Mouse (Mus musculus): ENCODE data around the gene Olfr161.
"Not testable (repeated sequence)": the region's sequence is repeated elsewhere in the genome, so short reads cannot be mapped to it uniquely, and the experiment has no call there.

Gene Olfr161

DNA sequence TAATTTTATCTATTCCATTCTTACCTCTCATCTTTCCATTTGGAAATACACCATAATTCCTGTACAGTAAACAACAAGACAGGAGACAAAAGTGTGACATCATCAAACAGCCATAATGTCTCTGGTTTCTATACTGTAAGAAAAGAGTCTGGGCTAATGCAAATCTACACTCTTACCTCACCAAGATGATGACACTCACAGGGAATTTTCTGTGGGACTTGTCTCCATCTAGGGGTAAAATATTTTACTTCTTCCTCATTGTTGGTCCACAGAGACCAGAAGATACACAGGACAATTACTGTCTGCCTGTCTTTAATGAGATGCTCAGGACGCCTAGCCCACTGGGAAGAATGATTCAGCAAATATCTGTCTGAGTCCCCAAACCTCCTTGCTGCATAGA, at the start of gene Olfr161:
Gene Olfr161, plus strand, starts transcription at position 352 of the 400 bp plus-strand sequence.
- ATAC-seq (ENCODE audit: insufficient number of reproducible peaks, low FRiP score, low TSS enrichment) = no peak

DNA sequence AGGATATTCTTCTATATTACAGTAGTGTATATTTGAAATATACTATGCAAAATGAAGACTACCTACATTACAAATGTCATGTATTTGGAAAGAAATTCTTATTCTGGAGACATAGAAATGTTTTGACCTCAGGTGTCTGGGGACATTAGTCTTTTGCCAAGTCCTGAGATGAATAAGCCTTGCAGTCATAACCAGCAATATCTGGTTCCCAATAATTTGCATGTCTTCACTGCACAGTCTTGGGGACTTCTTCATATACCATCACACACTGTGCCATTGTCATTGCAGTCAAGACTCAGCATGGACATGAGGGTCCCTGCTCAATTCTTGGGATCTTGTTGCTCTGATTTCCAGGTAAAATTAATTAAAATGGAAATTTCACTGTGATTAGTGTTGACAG, 27.3 kb upstream of the Olfr161 start:
- no peak for ATAC-seq (ENCODE audit: insufficient number of reproducible peaks, low FRiP score, low TSS enrichment)

DNA sequence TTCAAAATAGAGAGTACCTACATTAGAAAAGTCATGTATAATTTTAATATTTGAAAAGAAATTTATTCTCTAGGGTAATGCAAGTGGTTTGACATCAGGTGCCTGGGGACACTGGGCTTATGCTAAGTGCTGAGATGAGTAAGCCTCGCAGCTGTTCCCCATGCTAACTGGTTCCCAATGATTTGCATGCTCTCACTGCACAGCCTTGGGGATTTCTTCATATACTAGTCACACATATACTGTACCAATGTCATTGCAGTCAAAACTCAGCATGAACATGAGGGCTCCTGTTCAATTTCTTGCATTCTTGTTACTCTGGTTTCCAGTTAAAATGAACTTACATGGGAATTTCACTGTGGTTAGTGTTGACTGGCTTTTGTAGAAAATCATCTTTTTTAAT, 13.2 kb upstream of the Olfr161 start:
- ATAC-seq (ENCODE audit: insufficient number of reproducible peaks, low FRiP score, low TSS enrichment) = not testable (repeated sequence)

DNA sequence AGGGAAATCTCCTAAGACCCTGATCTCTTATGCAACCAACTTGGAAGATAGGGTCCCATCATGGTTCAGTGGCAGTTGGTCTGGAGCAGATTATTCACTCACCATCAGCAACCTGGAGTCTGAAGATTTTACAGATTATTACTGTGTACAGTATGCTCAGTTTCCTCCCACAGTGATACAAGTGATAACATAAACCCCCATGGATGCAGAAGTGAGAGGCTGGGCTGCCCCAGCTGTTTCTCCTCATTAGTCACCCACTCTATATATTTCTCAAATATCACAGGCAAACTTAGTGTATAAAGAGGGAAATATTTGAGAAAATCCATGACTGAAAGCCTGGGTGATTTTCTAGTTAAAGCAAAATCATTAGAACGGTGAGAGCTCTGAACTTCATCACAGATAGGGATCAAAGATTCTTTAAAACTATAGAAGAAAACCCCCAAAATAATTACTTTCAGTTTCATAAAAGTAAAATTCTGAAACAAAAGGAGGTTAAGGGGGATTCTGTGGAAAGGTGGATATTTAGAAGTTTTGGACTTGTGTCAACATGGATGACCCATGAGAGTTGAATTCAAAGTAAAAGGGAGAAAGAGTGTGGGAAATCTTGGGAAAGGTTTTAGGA, 12.5 kb upstream of the Olfr161 start:
- not testable (repeated sequence) for ATAC-seq (ENCODE audit: insufficient number of reproducible peaks, low FRiP score, low TSS enrichment)

DNA sequence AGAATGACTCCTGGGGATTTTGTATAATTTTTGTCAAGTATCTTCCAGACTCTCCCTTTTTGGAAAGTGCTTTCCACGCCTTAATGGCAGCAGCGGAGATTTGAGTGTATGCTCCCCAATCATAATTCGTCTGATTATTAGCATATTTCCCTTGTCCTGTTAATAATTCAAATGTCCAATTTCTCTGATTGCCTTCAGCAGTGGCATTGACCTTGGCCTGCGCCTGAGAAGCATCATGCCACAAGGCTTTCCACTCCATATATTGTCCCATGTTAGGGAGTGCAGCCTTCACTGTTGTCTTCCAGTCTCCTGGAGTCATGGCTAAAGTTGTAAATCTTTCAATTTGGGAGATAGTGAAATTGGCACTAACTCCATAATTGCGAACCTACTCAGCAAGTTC, 40.5 kb downstream of the Olfr161 start:
- ATAC-seq (ENCODE audit: insufficient number of reproducible peaks, low FRiP score, low TSS enrichment) = not testable (repeated sequence)

DNA sequence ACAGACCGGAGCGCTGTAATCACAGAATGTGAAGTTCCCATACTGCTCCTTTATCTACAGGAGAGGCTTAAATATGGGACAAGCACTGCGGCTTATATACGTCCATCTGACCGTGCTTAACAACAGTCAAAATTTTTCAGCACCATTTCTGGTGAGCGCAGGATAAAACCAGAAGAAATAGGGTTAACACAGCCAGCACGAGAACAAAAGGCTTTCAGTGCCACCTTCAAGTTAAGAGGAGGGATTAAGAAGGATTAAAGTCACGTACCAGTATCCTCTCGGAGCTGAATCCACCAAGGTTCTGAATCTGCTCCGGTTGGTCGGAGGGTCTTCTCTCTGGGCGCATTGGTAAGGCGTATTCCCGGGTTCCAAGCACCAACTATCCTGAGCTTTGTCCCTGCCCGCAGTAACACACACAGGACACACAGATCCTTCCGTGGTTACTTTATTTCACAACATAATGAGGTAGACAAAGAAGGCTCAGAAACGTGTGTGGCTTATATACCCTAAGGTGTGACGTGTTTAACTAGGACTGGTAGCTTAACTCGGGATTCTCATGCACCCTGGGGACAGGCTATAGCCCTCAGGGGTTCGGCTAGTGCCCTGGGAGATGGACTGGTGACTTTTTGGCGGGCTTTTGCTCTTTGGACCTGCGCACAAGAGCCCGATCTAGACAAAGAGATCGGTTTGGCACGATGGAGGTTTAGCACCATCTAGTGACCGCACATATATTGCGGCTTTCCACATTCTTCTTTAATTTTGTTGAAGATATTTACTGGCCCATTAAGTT, 41.9 kb downstream of the Olfr161 start:
- ATAC-seq (ENCODE audit: insufficient number of reproducible peaks, low FRiP score, low TSS enrichment) = not testable (repeated sequence)
